ENCODE assay signal across 13 mouse cellular contexts in the genomic region with DNA sequence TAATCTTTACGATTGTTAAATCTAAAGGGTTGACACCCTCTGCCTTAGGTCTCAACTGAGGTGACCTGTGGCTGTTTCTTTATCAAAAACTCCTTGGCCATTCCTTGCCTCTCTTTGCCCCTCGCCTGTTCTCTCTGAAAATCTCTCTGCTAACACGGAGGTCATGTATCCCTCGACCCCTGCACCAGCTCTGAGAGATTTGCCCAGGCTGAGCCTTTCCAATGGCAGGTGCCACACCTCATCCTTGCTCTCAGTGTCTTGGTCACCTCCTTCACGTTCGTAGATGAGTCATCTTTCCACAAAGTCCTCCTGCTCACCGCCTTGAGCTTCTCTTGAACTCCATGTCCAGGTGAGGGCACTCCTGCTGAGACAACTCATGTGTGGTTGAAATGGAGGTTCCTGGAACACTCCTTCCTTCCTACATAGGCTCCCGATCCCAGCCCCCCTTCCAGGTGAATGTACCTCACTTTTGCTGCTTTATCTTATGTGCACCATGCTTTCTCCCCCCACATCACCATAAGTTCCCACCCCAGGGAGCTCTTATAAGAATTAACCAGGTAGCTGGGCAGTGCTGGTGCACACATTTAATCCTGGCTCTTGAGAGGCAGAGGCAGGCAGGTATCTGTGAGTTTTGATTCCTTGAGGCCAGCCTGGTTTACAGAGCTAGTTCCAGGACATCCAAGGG. TPM values are rescaled to one million over a fixed set of nuclear protein-coding genes. Genes with fewer than 3 reads are reported as not detected.
DNase-seq lines count a peak whose midpoint lies in the region; ATAC-seq and TF ChIP-seq lines count a peak whose summit lies in the region.
"Not testable (repeated sequence)": the region's sequence is repeated elsewhere in the genome, so short reads cannot be mapped to it uniquely, and the experiment has no call there.
"Had no signal": no experiment of that assay in that cellular context is flagged by ENCODE, and none has a peak within 500 bp of the region (broad histone marks: within the 10 kb centered on the region; RNA-seq: fewer than 3 reads in every experiment).

No protein-coding gene starts in this region.

- H3K4me2 ChIP-seq in liver, embryonic 11.5 days; stomach, postnatal 0 days (replicated peaks; ENCODE audit: low read depth): not testable (repeated sequence)

- H3K27ac ChIP-seq in kidney, adult 2 months (ENCODE audit: insufficient read depth, low read depth, low read length); liver, embryonic 11.5 days (ENCODE audit: low read depth, low read length); midbrain, embryonic 10.5 days (replicated peaks); stomach, postnatal 0 days (replicated peaks): not testable (repeated sequence)

- H3K9ac ChIP-seq in liver, embryonic 11.5 days (ENCODE audit: low read depth, low read length); stomach, postnatal 0 days (ENCODE audit: low read length): not testable (repeated sequence)

- not testable (repeated sequence) for TF ChIP-seq EP300 in stomach, postnatal 0 days (optimal IDR thresholded peaks at IDR 0.05)

- not testable (repeated sequence) for H3K4me1 ChIP-seq in kidney, adult 2 months (ENCODE audit: control insufficient read depth, insufficient read depth, low read length); liver, embryonic 11.5 days (replicated peaks; ENCODE audit: control insufficient read depth, insufficient read depth, low read length); midbrain, embryonic 10.5 days; stomach, postnatal 0 days (replicated peaks; ENCODE audit: control insufficient read depth, insufficient read depth)

- peaks cover 14% of the 10 kb centered on the region for H3K9me3 ChIP-seq in liver, embryonic 11.5 days (ENCODE audit: control insufficient read depth, low read length)
- peaks cover 54% of the 10 kb centered on the region for H3K9me3 ChIP-seq in midbrain, embryonic 10.5 days (replicated peaks)
- H3K9me3 ChIP-seq in stomach, postnatal 0 days (ENCODE audit: control insufficient read depth, low read length): not testable (repeated sequence)

- not testable (repeated sequence) for TF ChIP-seq POLR2A in kidney, adult 2 months (IDR thresholded peaks at IDR 0.05; ENCODE audit: low read depth, low read length)

- not testable (repeated sequence) for H3K4me3 ChIP-seq in kidney, adult 2 months (ENCODE audit: insufficient read depth, low read depth, low read length); liver, embryonic 11.5 days (ENCODE audit: low read depth, low read length); midbrain, embryonic 10.5 days; stomach, postnatal 0 days (ENCODE audit: low read depth, low read length)

- ATAC-seq in liver, embryonic 11.5 days (replicated peaks; ENCODE audit: low FRiP score); stomach, postnatal 0 days (ENCODE audit: low FRiP score, low TSS enrichment): not testable (repeated sequence)

- not testable (repeated sequence) for H3K36me3 ChIP-seq in kidney, adult 2 months (ENCODE audit: control insufficient read depth, insufficient read depth, low read length); liver, embryonic 11.5 days (ENCODE audit: control insufficient read depth, insufficient read depth, low read length); midbrain, embryonic 10.5 days; stomach, postnatal 0 days (ENCODE audit: control insufficient read depth, insufficient read depth, low read length)

- WGBS in kidney, adult 2 months: 67% methylated on average over 8 of the region's 8 CpGs
- WGBS in liver, embryonic 11.5 days: 66% methylated on average over 8 of the region's 8 CpGs
- WGBS in midbrain, embryonic 10.5 days: 78% methylated on average over 8 of the region's 8 CpGs
- 73% methylated on average over 8 of the region's 8 CpGs for WGBS in stomach, postnatal 0 days

- peak; percentile 1 for DNase-seq in CD4-positive helper T cell, adult 2 months (ENCODE audit: low read depth, low spot score)
- DNase-seq in heart, adult 11 months: peak; percentile 96
- DNase-seq in kidney, adult 2 months: peak; percentile 27
- peak; percentile 4 to 46 for DNase-seq in kidney, postnatal 25 days
- DNase-seq in liver, embryonic 11.5 days (ENCODE audit: low spot score): peak; percentile 12
- peak; percentile 5 for DNase-seq in midbrain, embryonic 10.5 days (ENCODE audit: low spot score)
- DNase-seq in stomach, postnatal 0 days (ENCODE audit: low spot score): peak; percentile 11
- peak; percentile 33 to 75 for DNase-seq in urinary bladder, postnatal 4 days (ENCODE audit: low spot score in 2 of 2)

- TF ChIP-seq CTCF in kidney, adult 2 months (conservative IDR thresholded peaks at IDR 0.05; ENCODE audit: insufficient read depth, insufficient read length, low read depth, low read length); stomach, postnatal 0 days (IDR thresholded peaks at IDR 0.05; ENCODE audit: low read depth): not testable (repeated sequence)

- H3K27me3 ChIP-seq in kidney, adult 2 months (replicated peaks; ENCODE audit: control insufficient read depth, insufficient read depth, low read length); liver, embryonic 11.5 days (replicated peaks; ENCODE audit: control insufficient read depth, insufficient read depth, low read length); midbrain, embryonic 10.5 days (ENCODE audit: low read depth, poor library complexity, severe bottlenecking); stomach, postnatal 0 days (ENCODE audit: control insufficient read depth, insufficient read depth, low read length): not testable (repeated sequence)

RNA-seq across cellular contexts. Expression of a gene that starts 23.4 kb away (rescaled TPM):
- polyA plus RNA-seq in kidney, adult 2 months (2012; rRNA removed): 0.24 and 1.1 TPM in 2 replicates
- not detected in 2 replicates for polyA plus RNA-seq in liver, embryonic 11.5 days (2014; fragmentation: Nextera tagmentation; extraction: Ambion mirVana)
- polyA plus RNA-seq in midbrain, embryonic 10.5 days (2016; fragmentation: Nextera tagmentation; extraction: Ambion mirVana): not detected in 2 replicates
- polyA plus RNA-seq in stomach, postnatal 0 days (2015; fragmentation: Nextera tagmentation; extraction: Ambion mirVana): 0.44 and 0.82 TPM in 2 replicates
- polyA plus RNA-seq: adrenal gland, adult 2 months; embryonic facial prominence, embryonic 11.5 days; embryonic facial prominence, embryonic 13.5 days; forebrain, embryonic 10.5 days; forebrain, embryonic 13.5 days had no signal

Comparison
In these comparisons a context has a peak if more than half of its experiments do, and no peak if none do; other contexts are left out.
1. DNase-seq: peak in every context shown above with its lines; median percentile 96 in heart, adult 11 months; 54 in urinary bladder, postnatal 4 days; 27 in kidney, adult 2 months; 25 in kidney, postnatal 25 days; 12 in liver, embryonic 11.5 days; 11 in stomach, postnatal 0 days; 5 in midbrain, embryonic 10.5 days; 1 in CD4-positive helper T cell, adult 2 months.